Mouse (Mus musculus) limb, embryonic 11.5 days (tissue): ENCODE data around the gene Olfr995. TPM values are rescaled to one million over a fixed set of nuclear protein-coding genes. Genes with fewer than 3 reads are reported as not detected.

Source experiments
- ATAC-seq: fragments of 200-750 bp; cut with Nextera tagmentation; 2 replicates; pipeline ENCODE4 v1.8.0; 2017; ENCODE audit warnings: low read depth; ENCODE audit not compliant: insufficient number of reproducible peaks, low FRiP score, low TSS enrichment
- DNase-seq: peaks from one replicate; pipeline ENCODE4 v3.0.0-alpha.2; 2015; ENCODE audit warnings: low spot score
- H3K27ac ChIP-seq: fragments of 300-500 bp; sonication (generic); replicated peaks from 2 replicates; pipeline ENCODE4 v1.5.1; 2014; ENCODE audit warnings: low read depth, mild to moderate bottlenecking, low read length
- H3K27me3 ChIP-seq: fragments of 300-500 bp; sonication (generic); 2 replicates; pipeline ENCODE4 v1.6.1; 2014; ENCODE audit warnings: mild to moderate bottlenecking, low read length, mixed read lengths; ENCODE audit not compliant: control insufficient read depth, insufficient read depth
- H3K36me3 ChIP-seq: fragments of 300-500 bp; sonication (generic); 2 replicates; pipeline ENCODE4 v1.6.1; 2014; ENCODE audit warnings: mild to moderate bottlenecking, low read length, moderate library complexity, mixed read lengths; ENCODE audit not compliant: control insufficient read depth, insufficient read depth
- H3K4me1 ChIP-seq: fragments of 300-500 bp; sonication (generic); 2 replicates; pipeline ENCODE4 v1.6.1; 2014; ENCODE audit warnings: low read length, mixed read lengths; ENCODE audit not compliant: control insufficient read depth, insufficient read depth
- H3K4me2 ChIP-seq: fragments of 300-500 bp; sonication (generic); 2 replicates; pipeline ENCODE4 v1.6.1; 2014; ENCODE audit warnings: low read depth, mild to moderate bottlenecking, moderate library complexity; ENCODE audit not compliant: severe bottlenecking
- H3K4me3 ChIP-seq: fragments of 300-500 bp; sonication (generic); 2 replicates; pipeline ENCODE4 v1.5.1; 2014; ENCODE audit warnings: low read depth, low read length
- H3K9ac ChIP-seq: fragments of 300-500 bp; sonication (generic); 2 replicates; pipeline ENCODE4 v1.6.1; 2014; ENCODE audit warnings: mild to moderate bottlenecking, low read length
- H3K9me3 ChIP-seq: fragments of 300-500 bp; sonication (generic); 2 replicates; pipeline ENCODE4 v1.6.1; 2016; ENCODE audit warnings: low read length; ENCODE audit not compliant: control insufficient read depth
- WGBS: fragments of 180-500 bp; shearing (Covaris S2); extraction: QIAGEN DNeasy Blood & Tissue Kit; methylation state at CpG from one replicate; pipeline ENCODE4 v1.1.7; 2014; 5-methylcytosine and 5-hydroxymethylcytosine counted together
- polyA plus RNA-seq: library from polyadenylated mRNA; unstranded; fragments of >200 nt; fragmentation: Nextera tagmentation; extraction: Ambion mirVana; gene quantifications from 2 replicates; pipeline ENCODE4 v1.2.1, GENCODE M21; 2014

The Olfr995 gene
- not detected in 2 replicates for polyA plus RNA-seq

DNA sequence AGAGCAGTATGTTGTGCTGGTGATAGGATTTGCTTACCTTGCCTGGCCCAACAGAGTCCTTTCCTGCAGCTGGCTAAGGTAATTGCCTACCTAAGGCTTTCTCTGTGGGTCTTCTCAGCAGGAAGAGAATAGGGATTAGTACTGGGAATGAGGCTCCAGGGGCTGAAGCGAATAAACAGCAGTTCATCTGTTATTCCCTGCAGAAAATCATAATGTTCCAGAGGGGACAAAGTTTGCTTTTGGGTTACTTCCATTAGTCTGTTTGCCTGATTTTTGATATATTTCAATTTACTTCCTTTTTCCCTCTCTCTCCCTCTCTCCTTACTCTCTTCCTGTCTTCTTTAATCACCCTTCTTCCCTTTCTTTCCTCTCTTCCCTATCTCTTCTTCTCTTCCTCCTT, at the start of gene Olfr995:
TSS of gene Olfr995 (minus strand) at position 101 of the 400 bp plus-strand sequence.
- H3K4me2 ChIP-seq = no peak within 1 kb of the TSS

DNA sequence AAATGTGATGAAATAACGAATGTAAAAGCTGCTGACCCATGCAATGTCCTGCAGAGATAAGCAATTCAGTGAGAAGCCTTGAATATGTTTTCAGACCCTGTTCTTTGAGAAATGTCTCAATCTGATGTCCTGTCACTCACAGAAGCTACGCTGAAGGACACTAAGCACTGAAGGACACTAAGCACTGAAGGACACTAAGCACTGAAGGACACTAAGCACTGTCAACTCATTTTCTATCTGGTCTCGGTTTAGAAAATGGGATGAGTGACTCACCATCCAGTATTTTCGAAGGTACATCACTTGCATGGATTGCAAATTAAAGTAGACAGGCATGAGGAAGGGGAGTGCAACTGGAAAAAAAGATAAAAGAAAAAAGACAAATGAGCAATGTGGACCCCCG, 47.0 kb upstream of the Olfr995 start:
- Histone ChIP-seq H3K9ac (no peak overlapping the region), H3K27me3 (no peaks in the 10 kb centered on the region), H3K4me1 (no peaks in the 10 kb centered on the region), H3K27ac (no peak overlapping the region), H3K4me2 (no peak overlapping the region), H3K4me3 (no peak overlapping the region), H3K36me3 (no peaks in the 10 kb centered on the region), H3K9me3 (no peaks in the 10 kb centered on the region)
- ATAC-seq (no peak), DNase-seq (no peak)
- WGBS = 84% methylated on average over 5 of the region's 5 CpGs

More for the DNA sequence above, at the start of gene Olfr995:
- H3K9me3 ChIP-seq = no peaks in the 10 kb centered on the region
- WGBS = 26% methylated on average over 1 of the region's 1 CpGs
- H3K36me3 ChIP-seq = no peaks in the 10 kb centered on the region
- DNase-seq (no peak), ATAC-seq (no peak)
- H3K4me3 ChIP-seq = no peak within 1 kb of the TSS
- no peaks in the 10 kb centered on the region for H3K4me1 ChIP-seq
- no peak within 1 kb of the TSS for H3K9ac ChIP-seq
- H3K27ac ChIP-seq = no peak within 1 kb of the TSS
- no peaks in the 10 kb centered on the region for H3K27me3 ChIP-seq

DNA sequence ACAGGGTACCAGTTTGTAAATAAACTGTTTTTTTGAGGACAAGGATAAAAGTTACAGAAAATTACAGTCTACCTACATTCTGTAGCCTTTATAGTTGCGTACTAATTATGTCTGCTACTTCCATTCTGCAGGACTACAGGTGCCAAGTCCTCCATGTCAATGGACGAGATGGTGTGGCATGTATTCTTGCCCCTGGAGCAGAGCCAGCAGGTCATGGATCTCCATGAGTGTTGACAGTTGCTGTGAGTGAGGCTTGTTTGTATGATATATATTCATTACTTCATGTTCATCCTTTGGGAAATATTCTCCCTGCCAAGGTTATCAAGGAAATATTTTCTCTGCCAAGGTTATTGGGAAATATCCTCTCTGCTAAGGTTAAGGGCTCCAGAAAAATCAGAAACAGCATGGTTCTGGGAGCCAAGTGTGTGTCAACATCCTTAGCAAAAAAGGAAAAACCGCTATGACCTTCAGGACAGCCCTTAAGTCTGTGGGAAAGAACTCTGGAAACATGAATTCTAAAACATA, 23.4 kb upstream of the Olfr995 start:
- WGBS = 81% methylated on average over 3 of the region's 3 CpGs
- H3K4me3 ChIP-seq = no peak overlapping the region
- no peaks in the 10 kb centered on the region for H3K27me3 ChIP-seq
- H3K9me3 ChIP-seq = no peaks in the 10 kb centered on the region
- no peak for ATAC-seq
- H3K36me3 ChIP-seq = no peaks in the 10 kb centered on the region
- no peak overlapping the region for H3K4me2 ChIP-seq
- DNase-seq = no peak
- no peaks in the 10 kb centered on the region for H3K4me1 ChIP-seq
- no peak overlapping the region for H3K27ac ChIP-seq
- no peak overlapping the region for H3K9ac ChIP-seq

DNA sequence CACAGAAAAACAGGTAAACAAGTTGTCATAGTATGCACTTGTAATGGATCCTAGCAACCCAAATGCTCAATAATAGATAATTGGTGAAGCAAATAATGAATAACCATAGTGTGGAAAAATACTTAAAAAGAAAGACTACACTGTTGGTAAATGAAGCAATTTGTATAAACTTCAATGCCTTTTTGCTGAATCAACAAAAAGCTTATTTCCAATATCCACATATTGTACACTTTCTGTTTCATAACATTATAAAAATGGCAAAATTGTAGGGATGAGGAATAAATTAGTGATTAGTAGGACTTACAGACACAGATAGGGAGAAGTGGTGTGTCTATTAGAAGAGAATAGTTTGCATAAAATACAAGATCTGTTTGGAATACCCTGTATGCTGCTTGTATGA, 893 bp downstream of the Olfr995 start:
- no peaks in the 10 kb centered on the region for H3K36me3 ChIP-seq

DNA sequence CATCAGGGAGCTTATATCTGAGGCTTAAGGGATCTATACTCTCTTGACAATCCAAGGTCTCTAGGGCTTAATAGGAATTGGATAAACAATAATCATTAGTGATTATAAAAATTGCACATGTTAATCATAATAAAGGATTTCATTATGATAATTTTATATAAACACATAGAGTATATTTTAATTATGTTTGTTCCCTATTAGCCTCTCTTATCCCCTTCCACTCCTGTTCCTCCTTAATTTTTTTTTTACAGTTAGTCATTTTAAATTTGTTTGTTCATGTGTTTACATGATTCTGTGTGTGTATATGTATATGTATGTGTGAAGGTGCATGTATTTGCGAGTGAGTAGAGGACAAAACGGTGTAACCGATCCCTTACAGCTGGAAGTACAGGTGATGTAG, 7.1 kb downstream of the Olfr995 start, which contains the start of gene Olfr994:
TSS of gene Olfr994 (minus strand) at position 101 of the 400 bp plus-strand sequence.
- Histone ChIP-seq H3K9me3 (no peaks in the 10 kb centered on the region), H3K4me2 (no peak within 1 kb of the TSS), H3K4me3 (no peak within 1 kb of the TSS), H3K27ac (no peak within 1 kb of the TSS), H3K9ac (no peak within 1 kb of the TSS), H3K36me3 (no peaks in the 10 kb centered on the region), H3K4me1 (no peaks in the 10 kb centered on the region), H3K27me3 (no peaks in the 10 kb centered on the region)
- ATAC-seq = no peak
- WGBS = 88% methylated on average over 3 of the region's 3 CpGs
- no peak for DNase-seq

More for the DNA sequence above, 893 bp downstream of the Olfr995 start:
- H3K27ac ChIP-seq = no peak overlapping the region
- H3K4me2 ChIP-seq = no peak overlapping the region
- H3K9me3 ChIP-seq = no peaks in the 10 kb centered on the region
- no peak overlapping the region for H3K9ac ChIP-seq
- no peaks in the 10 kb centered on the region for H3K27me3 ChIP-seq
- no peak for DNase-seq
- ATAC-seq = no peak
- H3K4me3 ChIP-seq = no peak overlapping the region
- no peaks in the 10 kb centered on the region for H3K4me1 ChIP-seq

DNA sequence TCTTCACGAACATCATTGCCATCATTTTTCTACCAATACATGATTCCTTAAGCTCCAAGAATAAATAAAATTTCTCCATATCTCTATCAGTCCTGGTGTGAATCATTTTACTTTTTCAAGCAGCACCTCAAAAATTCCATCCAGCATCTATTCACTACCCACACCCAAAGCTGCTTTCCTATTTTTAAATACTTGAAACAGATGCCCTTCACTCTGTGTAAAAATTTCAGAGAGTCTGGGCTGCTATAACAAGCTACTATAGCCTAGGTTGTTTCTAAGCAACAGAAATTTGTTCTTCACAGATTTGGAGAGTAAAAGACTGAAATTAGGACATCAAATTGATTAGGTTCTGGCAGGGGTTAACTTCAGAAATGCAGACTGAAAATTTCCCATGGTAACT, 17.5 kb downstream of the Olfr995 start:
- Histone ChIP-seq H3K9me3 (no peaks in the 10 kb centered on the region), H3K4me1 (no peaks in the 10 kb centered on the region), H3K27me3 (no peaks in the 10 kb centered on the region), H3K4me2 (no peak overlapping the region), H3K4me3 (no peak overlapping the region), H3K27ac (no peak overlapping the region), H3K36me3 (no peaks in the 10 kb centered on the region), H3K9ac (no peak overlapping the region)
- DNase-seq (no peak), ATAC-seq (no peak)
- 83% methylated on average over 1 of the region's 1 CpGs for WGBS

DNA sequence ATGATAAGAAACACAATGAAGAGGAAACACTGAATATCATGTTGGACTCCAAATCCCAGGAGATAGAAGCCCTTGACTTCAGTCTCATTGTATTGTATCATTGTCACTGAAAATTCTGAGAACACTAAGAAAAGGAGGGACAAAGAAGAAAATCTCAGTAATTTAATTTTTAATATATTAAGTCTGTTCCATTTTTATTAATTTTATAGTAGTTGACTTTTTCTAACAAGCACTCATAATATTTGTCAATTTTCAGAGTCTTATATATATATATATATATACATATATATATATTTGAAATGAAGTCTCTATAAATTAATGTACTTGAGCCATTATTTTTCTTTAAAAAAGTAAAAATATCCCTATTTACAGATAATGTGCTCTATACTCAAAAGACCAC, 28.7 kb downstream of the Olfr995 start, which contains the start of gene Olfr993:
TSS of gene Olfr993 (minus strand) at position 101 of the 400 bp plus-strand sequence.
- Histone ChIP-seq H3K36me3 (no peaks in the 10 kb centered on the region), H3K27me3 (no peaks in the 10 kb centered on the region), H3K4me1 (no peaks in the 10 kb centered on the region), H3K27ac (no peak within 1 kb of the TSS), H3K4me2 (no peak within 1 kb of the TSS), H3K9me3 (no peaks in the 10 kb centered on the region), H3K4me3 (no peak within 1 kb of the TSS), H3K9ac (no peak within 1 kb of the TSS)
- ATAC-seq (no peak), DNase-seq (no peak)

DNA sequence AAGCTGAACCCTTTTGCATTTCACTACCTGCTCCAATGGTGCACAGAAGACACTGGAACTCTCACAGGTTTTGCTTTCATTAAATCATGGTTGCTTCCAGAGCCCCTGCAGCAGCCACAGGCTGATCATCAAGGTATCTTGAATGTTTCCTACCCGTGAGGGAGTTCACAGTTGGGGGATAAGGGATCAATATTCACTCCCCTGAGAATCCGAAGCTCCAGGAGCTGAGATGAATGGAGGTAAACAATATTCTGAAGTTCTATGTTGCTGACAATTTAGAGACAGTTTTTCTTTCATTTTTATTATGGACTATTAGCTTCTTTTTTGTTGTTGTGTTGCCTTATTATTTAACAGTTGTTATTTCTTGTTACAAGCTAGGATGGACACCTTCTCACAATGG, 34.1 kb downstream of the Olfr995 start, which contains the start of gene Olfr992:
TSS of gene Olfr992 (minus strand) at position 101 of the 400 bp plus-strand sequence.
- no peaks in the 10 kb centered on the region for H3K9me3 ChIP-seq
- no peaks in the 10 kb centered on the region for H3K27me3 ChIP-seq
- DNase-seq (no peak), ATAC-seq (no peak)
- H3K4me1 ChIP-seq = no peaks in the 10 kb centered on the region
- no peak within 1 kb of the TSS for H3K4me2 ChIP-seq
- no peak within 1 kb of the TSS for H3K4me3 ChIP-seq
- H3K36me3 ChIP-seq = no peaks in the 10 kb centered on the region
- H3K27ac ChIP-seq = no peak within 1 kb of the TSS
- 59% methylated on average over 2 of the region's 2 CpGs for WGBS
- no peak within 1 kb of the TSS for H3K9ac ChIP-seq
